Mouse (Mus musculus): ENCODE data around the gene Fggy. TPM values are rescaled to one million over a fixed set of nuclear protein-coding genes. Genes with fewer than 3 reads are reported as not detected.

The Fggy gene
- total RNA-seq, 1 experiment from 2014 or later = not detected

GRCm38 (mm10) chr4:95586274-95587001 lies 29.1 kb downstream of the Fggy start:
- ATAC-seq (replicated peaks; ENCODE audit: insufficient number of reproducible peaks, low FRiP score, low TSS enrichment, poor library complexity, severe bottlenecking) = no peak

- no peak for ATAC-seq (replicated peaks; ENCODE audit: insufficient number of reproducible peaks, low FRiP score, low TSS enrichment, poor library complexity, severe bottlenecking)
These were observed 31.5 kb downstream of the Fggy start for GRCm38 (mm10) chr4:95588722-95589283.

GRCm38 (mm10) chr4:95590878-95591277 lies 33.6 kb downstream of the Fggy start:
- no peak for ATAC-seq (replicated peaks; ENCODE audit: insufficient number of reproducible peaks, low FRiP score, low TSS enrichment, poor library complexity, severe bottlenecking)

GRCm38 (mm10) chr4:95597208-95597607 lies 39.9 kb downstream of the Fggy start:
- ATAC-seq (replicated peaks; ENCODE audit: insufficient number of reproducible peaks, low FRiP score, low TSS enrichment, poor library complexity, severe bottlenecking) = no peak

GRCm38 (mm10) chr4:95601776-95602175 lies 44.5 kb downstream of the Fggy start:
- ATAC-seq (replicated peaks; ENCODE audit: insufficient number of reproducible peaks, low FRiP score, low TSS enrichment, poor library complexity, severe bottlenecking) = no peak

- ATAC-seq (replicated peaks; ENCODE audit: insufficient number of reproducible peaks, low FRiP score, low TSS enrichment, poor library complexity, severe bottlenecking) = no peak
These were observed 45.9 kb downstream of the Fggy start for GRCm38 (mm10) chr4:95603254-95603653.

- no peak for ATAC-seq (replicated peaks; ENCODE audit: insufficient number of reproducible peaks, low FRiP score, low TSS enrichment, poor library complexity, severe bottlenecking)
These were observed 53.4 kb downstream of the Fggy start for GRCm38 (mm10) chr4:95610663-95611062.

- no peak for ATAC-seq (replicated peaks; ENCODE audit: insufficient number of reproducible peaks, low FRiP score, low TSS enrichment, poor library complexity, severe bottlenecking)
These were observed 54.1 kb downstream of the Fggy start for GRCm38 (mm10) chr4:95611390-95611789.

GRCm38 (mm10) chr4:95621046-95621445 lies 63.7 kb downstream of the Fggy start:
- ATAC-seq (replicated peaks; ENCODE audit: insufficient number of reproducible peaks, low FRiP score, low TSS enrichment, poor library complexity, severe bottlenecking) = no peak

- ATAC-seq (replicated peaks; ENCODE audit: insufficient number of reproducible peaks, low FRiP score, low TSS enrichment, poor library complexity, severe bottlenecking) = no peak
These were observed 67.4 kb downstream of the Fggy start for GRCm38 (mm10) chr4:95624696-95625095.

GRCm38 (mm10) chr4:95625651-95626050 lies 68.3 kb downstream of the Fggy start:
- ATAC-seq (replicated peaks; ENCODE audit: insufficient number of reproducible peaks, low FRiP score, low TSS enrichment, poor library complexity, severe bottlenecking) = no peak

GRCm38 (mm10) chr4:95626186-95626585 lies 68.9 kb downstream of the Fggy start:
- no peak for ATAC-seq (replicated peaks; ENCODE audit: insufficient number of reproducible peaks, low FRiP score, low TSS enrichment, poor library complexity, severe bottlenecking)

- no peak for ATAC-seq (replicated peaks; ENCODE audit: insufficient number of reproducible peaks, low FRiP score, low TSS enrichment, poor library complexity, severe bottlenecking)
These were observed 77.6 kb downstream of the Fggy start for GRCm38 (mm10) chr4:95634903-95635302.

GRCm38 (mm10) chr4:95636937-95637749 lies 79.8 kb downstream of the Fggy start:
- ATAC-seq (replicated peaks; ENCODE audit: insufficient number of reproducible peaks, low FRiP score, low TSS enrichment, poor library complexity, severe bottlenecking) = no peak

- no peak for ATAC-seq (replicated peaks; ENCODE audit: insufficient number of reproducible peaks, low FRiP score, low TSS enrichment, poor library complexity, severe bottlenecking)
These were observed 80.8 kb downstream of the Fggy start for GRCm38 (mm10) chr4:95638063-95638462.

GRCm38 (mm10) chr4:95640831-95641230 lies 83.5 kb downstream of the Fggy start:
- no peak for ATAC-seq (replicated peaks; ENCODE audit: insufficient number of reproducible peaks, low FRiP score, low TSS enrichment, poor library complexity, severe bottlenecking)

GRCm38 (mm10) chr4:95644048-95644447 lies 86.7 kb downstream of the Fggy start:
- no peak for ATAC-seq (replicated peaks; ENCODE audit: insufficient number of reproducible peaks, low FRiP score, low TSS enrichment, poor library complexity, severe bottlenecking)

- no peak for ATAC-seq (replicated peaks; ENCODE audit: insufficient number of reproducible peaks, low FRiP score, low TSS enrichment, poor library complexity, severe bottlenecking)
These were observed 91.7 kb downstream of the Fggy start for GRCm38 (mm10) chr4:95648801-95649551.

GRCm38 (mm10) chr4:95649552-95649905 lies 92.2 kb downstream of the Fggy start:
- no peak for ATAC-seq (replicated peaks; ENCODE audit: insufficient number of reproducible peaks, low FRiP score, low TSS enrichment, poor library complexity, severe bottlenecking)
